Mouse (Mus musculus) brain, embryonic 14.5 days (tissue): ENCODE measurements around the gene Phka1.

ENCODE experiments used
- CTCF ChIP-seq: fragments of 200-500 bp; IDR thresholded peaks from 2 replicates; pipeline ENCODE4 v1.5.1; 2012; ENCODE audit warnings: inconsistent platforms, mild to moderate bottlenecking, moderate library complexity, borderline replicate concordance; ENCODE audit not compliant: insufficient read depth, insufficient read length; ENCODE audit errors: extremely low read depth
- POLR2A ChIP-seq: fragments of 200-500 bp; IDR thresholded peaks from 2 replicates; pipeline ENCODE4 v1.6.1; 2012; ENCODE audit warnings: mild to moderate bottlenecking, inconsistent platforms, borderline replicate concordance; ENCODE audit not compliant: poor library complexity, insufficient read depth, insufficient read length, severe bottlenecking; ENCODE audit errors: extremely low read depth

DNA sequence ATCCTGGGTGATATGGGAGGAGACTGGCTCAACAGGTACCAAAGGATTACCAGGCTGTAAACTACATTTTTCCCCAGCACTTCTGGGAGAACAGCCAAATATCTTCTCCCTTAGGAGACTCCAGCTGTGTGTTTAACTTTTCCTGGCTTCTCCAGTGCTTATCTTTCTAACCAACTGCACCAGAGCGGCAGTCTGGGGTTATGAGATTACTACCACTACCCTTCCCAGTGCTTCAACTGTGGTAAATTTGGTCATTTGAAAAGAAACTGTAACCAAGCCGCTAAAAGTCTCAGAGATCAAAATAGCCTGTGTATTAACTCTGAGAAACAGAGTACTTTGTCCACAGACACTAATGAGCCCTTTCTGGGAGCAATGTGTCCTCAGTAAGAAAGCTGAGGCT is 42.8 kb downstream of the Phka1 start:
- no peak for TF ChIP-seq CTCF
- TF ChIP-seq POLR2A, result no peak
